Mouse (Mus musculus): ENCODE measurements around the gene Zranb3. TPM values are rescaled to one million over a fixed set of nuclear protein-coding genes. Genes with fewer than 3 reads are reported as not detected.

Gene Zranb3
- polyA plus RNA-seq, 1 experiment from 2014 or later = 10.2 TPM

- no peak overlapping the region for H3K9ac ChIP-seq (replicated peaks; ENCODE audit: low read depth, low read length)
- WGBS = 81% methylated on average over 6 of the region's 6 CpGs
- ATAC-seq (ENCODE audit: insufficient number of reproducible peaks, insufficient read depth, low FRiP score, low read depth) = no peak
- H3K36me3 ChIP-seq (ENCODE audit: control insufficient read depth, insufficient read depth, low read length) = no peaks in the 10 kb centered on the region
- H3K4me3 ChIP-seq (ENCODE audit: low read depth, low read length) = no peak overlapping the region
- no peaks in the 10 kb centered on the region for H3K9me3 ChIP-seq (ENCODE audit: control insufficient read depth, low read depth, low read length)
- no peaks in the 10 kb centered on the region for H3K4me1 ChIP-seq (ENCODE audit: control insufficient read depth, insufficient read depth, low read length)
- no peak overlapping the region for H3K4me2 ChIP-seq (replicated peaks; ENCODE audit: low read depth, low read length)
- no peaks in the 10 kb centered on the region for H3K27me3 ChIP-seq (ENCODE audit: control insufficient read depth, insufficient read depth, low read length)
- H3K27ac ChIP-seq (ENCODE audit: low read length) = no peak overlapping the region
Measured at GRCm38 (mm10) chr1:127976106-127976505, 126.7 kb downstream of the Zranb3 start.

- H3K4me2 ChIP-seq (replicated peaks; ENCODE audit: low read depth, low read length) = no peak overlapping the region
- H3K4me3 ChIP-seq (ENCODE audit: low read depth, low read length) = no peak overlapping the region
- no peaks in the 10 kb centered on the region for H3K4me1 ChIP-seq (ENCODE audit: control insufficient read depth, insufficient read depth, low read length)
- WGBS = 74% methylated on average over 2 of the region's 2 CpGs
- H3K9me3 ChIP-seq (ENCODE audit: control insufficient read depth, low read depth, low read length) = no peaks in the 10 kb centered on the region
- no peaks in the 10 kb centered on the region for H3K27me3 ChIP-seq (ENCODE audit: control insufficient read depth, insufficient read depth, low read length)
- H3K36me3 ChIP-seq (ENCODE audit: control insufficient read depth, insufficient read depth, low read length) = no peaks in the 10 kb centered on the region
- no peak for ATAC-seq (ENCODE audit: insufficient number of reproducible peaks, insufficient read depth, low FRiP score, low read depth)
- no peak overlapping the region for H3K9ac ChIP-seq (replicated peaks; ENCODE audit: low read depth, low read length)
- H3K27ac ChIP-seq (ENCODE audit: low read length) = no peak overlapping the region
Measured at GRCm38 (mm10) chr1:127975676-127976075, 127.2 kb downstream of the Zranb3 start.

- H3K9ac ChIP-seq (replicated peaks; ENCODE audit: low read depth, low read length) = no peak overlapping the region
Measured at GRCm38 (mm10) chr1:127974082-127974481, 128.8 kb downstream of the Zranb3 start.

GRCm38 (mm10) chr1:127970870-127971269, 132.0 kb downstream of the Zranb3 start:
- ATAC-seq (ENCODE audit: insufficient number of reproducible peaks, insufficient read depth, low FRiP score, low read depth) = no peak
- no peaks in the 10 kb centered on the region for H3K27me3 ChIP-seq (ENCODE audit: control insufficient read depth, insufficient read depth, low read length)
- no peaks in the 10 kb centered on the region for H3K4me1 ChIP-seq (ENCODE audit: control insufficient read depth, insufficient read depth, low read length)
- no peak overlapping the region for H3K4me3 ChIP-seq (ENCODE audit: low read depth, low read length)
- no peak overlapping the region for H3K27ac ChIP-seq (ENCODE audit: low read length)
- H3K4me2 ChIP-seq (replicated peaks; ENCODE audit: low read depth, low read length) = no peak overlapping the region
- no peaks in the 10 kb centered on the region for H3K36me3 ChIP-seq (ENCODE audit: control insufficient read depth, insufficient read depth, low read length)
- H3K9me3 ChIP-seq (ENCODE audit: control insufficient read depth, low read depth, low read length) = no peaks in the 10 kb centered on the region
- 86% methylated on average over 4 of the region's 4 CpGs for WGBS
- H3K9ac ChIP-seq (replicated peaks; ENCODE audit: low read depth, low read length) = no peak overlapping the region

More at GRCm38 (mm10) chr1:127974082-127974481, 128.8 kb downstream of the Zranb3 start:
- Histone ChIP-seq H3K4me2 (replicated peaks; ENCODE audit: low read depth, low read length) (no peak overlapping the region), H3K4me3 (ENCODE audit: low read depth, low read length) (no peak overlapping the region), H3K9me3 (ENCODE audit: control insufficient read depth, low read depth, low read length) (no peaks in the 10 kb centered on the region), H3K27ac (ENCODE audit: low read length) (no peak overlapping the region), H3K36me3 (ENCODE audit: control insufficient read depth, insufficient read depth, low read length) (no peaks in the 10 kb centered on the region), H3K27me3 (ENCODE audit: control insufficient read depth, insufficient read depth, low read length) (no peaks in the 10 kb centered on the region), H3K4me1 (ENCODE audit: control insufficient read depth, insufficient read depth, low read length) (no peaks in the 10 kb centered on the region)
- no peak for ATAC-seq (ENCODE audit: insufficient number of reproducible peaks, insufficient read depth, low FRiP score, low read depth)
- 90% methylated on average over 4 of the region's 4 CpGs for WGBS

GRCm38 (mm10) chr1:127963326-127963725, 139.5 kb downstream of the Zranb3 start:
- 86% methylated on average over 3 of the region's 3 CpGs for WGBS
- Histone ChIP-seq H3K4me2 (replicated peaks; ENCODE audit: low read depth, low read length) (no peak overlapping the region), H3K4me1 (ENCODE audit: control insufficient read depth, insufficient read depth, low read length) (no peaks in the 10 kb centered on the region), H3K27me3 (ENCODE audit: control insufficient read depth, insufficient read depth, low read length) (no peaks in the 10 kb centered on the region), H3K9ac (replicated peaks; ENCODE audit: low read depth, low read length) (no peak overlapping the region), H3K9me3 (ENCODE audit: control insufficient read depth, low read depth, low read length) (no peaks in the 10 kb centered on the region), H3K27ac (ENCODE audit: low read length) (no peak overlapping the region), H3K4me3 (ENCODE audit: low read depth, low read length) (no peak overlapping the region), H3K36me3 (ENCODE audit: control insufficient read depth, insufficient read depth, low read length) (no peaks in the 10 kb centered on the region)
- no peak for ATAC-seq (ENCODE audit: insufficient number of reproducible peaks, insufficient read depth, low FRiP score, low read depth)

- 100% methylated on average over 1 of the region's 1 CpGs for WGBS
- no peaks in the 10 kb centered on the region for H3K9me3 ChIP-seq (ENCODE audit: control insufficient read depth, low read depth, low read length)
- no peak overlapping the region for H3K27ac ChIP-seq (ENCODE audit: low read length)
- ATAC-seq (ENCODE audit: insufficient number of reproducible peaks, insufficient read depth, low FRiP score, low read depth) = no peak
- H3K27me3 ChIP-seq (ENCODE audit: control insufficient read depth, insufficient read depth, low read length) = no peaks in the 10 kb centered on the region
- H3K36me3 ChIP-seq (ENCODE audit: control insufficient read depth, insufficient read depth, low read length) = no peaks in the 10 kb centered on the region
- no peak overlapping the region for H3K4me3 ChIP-seq (ENCODE audit: low read depth, low read length)
- no peak overlapping the region for H3K4me2 ChIP-seq (replicated peaks; ENCODE audit: low read depth, low read length)
- H3K9ac ChIP-seq (replicated peaks; ENCODE audit: low read depth, low read length) = no peak overlapping the region
- no peaks in the 10 kb centered on the region for H3K4me1 ChIP-seq (ENCODE audit: control insufficient read depth, insufficient read depth, low read length)
Measured at GRCm38 (mm10) chr1:127961140-127961539, 141.7 kb downstream of the Zranb3 start.

GRCm38 (mm10) chr1:127959312-127959718, 143.5 kb downstream of the Zranb3 start:
- no peaks in the 10 kb centered on the region for H3K36me3 ChIP-seq (ENCODE audit: control insufficient read depth, insufficient read depth, low read length)
- H3K9ac ChIP-seq (replicated peaks; ENCODE audit: low read depth, low read length) = no peak overlapping the region
- no peak overlapping the region for H3K27ac ChIP-seq (ENCODE audit: low read length)
- no peaks in the 10 kb centered on the region for H3K4me1 ChIP-seq (ENCODE audit: control insufficient read depth, insufficient read depth, low read length)
- ATAC-seq (ENCODE audit: insufficient number of reproducible peaks, insufficient read depth, low FRiP score, low read depth) = no peak
- no peak overlapping the region for H3K4me2 ChIP-seq (replicated peaks; ENCODE audit: low read depth, low read length)
- H3K4me3 ChIP-seq (ENCODE audit: low read depth, low read length) = no peak overlapping the region
- WGBS = 53% methylated on average over 7 of the region's 7 CpGs
- no peaks in the 10 kb centered on the region for H3K27me3 ChIP-seq (ENCODE audit: control insufficient read depth, insufficient read depth, low read length)
- no peaks in the 10 kb centered on the region for H3K9me3 ChIP-seq (ENCODE audit: control insufficient read depth, low read depth, low read length)

- no peaks in the 10 kb centered on the region for H3K9me3 ChIP-seq (ENCODE audit: control insufficient read depth, low read depth, low read length)
- H3K27ac ChIP-seq (ENCODE audit: low read length) = no peak overlapping the region
- H3K4me1 ChIP-seq (ENCODE audit: control insufficient read depth, insufficient read depth, low read length) = no peaks in the 10 kb centered on the region
- H3K36me3 ChIP-seq (ENCODE audit: control insufficient read depth, insufficient read depth, low read length) = no peaks in the 10 kb centered on the region
- no peak for ATAC-seq (ENCODE audit: insufficient number of reproducible peaks, insufficient read depth, low FRiP score, low read depth)
- no peaks in the 10 kb centered on the region for H3K27me3 ChIP-seq (ENCODE audit: control insufficient read depth, insufficient read depth, low read length)
- no peak overlapping the region for H3K4me2 ChIP-seq (replicated peaks; ENCODE audit: low read depth, low read length)
- H3K9ac ChIP-seq (replicated peaks; ENCODE audit: low read depth, low read length) = no peak overlapping the region
- 42% methylated on average over 5 of the region's 5 CpGs for WGBS
- no peak overlapping the region for H3K4me3 ChIP-seq (ENCODE audit: low read depth, low read length)
Measured at GRCm38 (mm10) chr1:127958801-127959200, 144.0 kb downstream of the Zranb3 start.

GRCm38 (mm10) chr1:127956524-127956923, 146.3 kb downstream of the Zranb3 start:
- Histone ChIP-seq H3K4me1 (ENCODE audit: control insufficient read depth, insufficient read depth, low read length) (no peaks in the 10 kb centered on the region), H3K9me3 (ENCODE audit: control insufficient read depth, low read depth, low read length) (no peaks in the 10 kb centered on the region), H3K36me3 (ENCODE audit: control insufficient read depth, insufficient read depth, low read length) (no peaks in the 10 kb centered on the region), H3K4me2 (replicated peaks; ENCODE audit: low read depth, low read length) (no peak overlapping the region), H3K9ac (replicated peaks; ENCODE audit: low read depth, low read length) (no peak overlapping the region), H3K27me3 (ENCODE audit: control insufficient read depth, insufficient read depth, low read length) (no peaks in the 10 kb centered on the region), H3K27ac (ENCODE audit: low read length) (no peak overlapping the region), H3K4me3 (ENCODE audit: low read depth, low read length) (no peak overlapping the region)
- no peak for ATAC-seq (ENCODE audit: insufficient number of reproducible peaks, insufficient read depth, low FRiP score, low read depth)
- 88% methylated on average over 1 of the region's 1 CpGs for WGBS
